Mouse (Mus musculus) hindbrain, embryonic 15.5 days (tissue): ENCODE measurements at regions not wholly inside any gene's neighbourhood (a gene's known extent, or its start where the extent isn't known, plus 50 kb on each side); places are given as distances from the start of the nearest gene placed in this dataset.

Experiments
- ATAC-seq: fragments of 200-750 bp; cut with Nextera tagmentation; 2 replicates; pipeline ENCODE4 v1.8.0; 2017; ENCODE audit warnings: low read depth, moderate number of reproducible peaks, moderate TSS enrichment; ENCODE audit not compliant: low FRiP score
- H3K27ac ChIP-seq: fragments of 300-500 bp; sonication (generic); replicated peaks from 2 replicates; pipeline ENCODE4 v1.5.1; 2015; ENCODE audit warnings: mild to moderate bottlenecking, inconsistent platforms
- H3K27me3 ChIP-seq: fragments of 300-500 bp; sonication (generic); 2 replicates; pipeline ENCODE4 v1.6.1; 2015; ENCODE audit warnings: control low read depth, inconsistent platforms
- H3K36me3 ChIP-seq: fragments of 300-500 bp; sonication (generic); 2 replicates; pipeline ENCODE4 v1.6.1; 2015; ENCODE audit warnings: control low read depth, inconsistent platforms
- H3K4me1 ChIP-seq: fragments of 300-500 bp; sonication (generic); replicated peaks from 2 replicates; pipeline ENCODE4 v1.6.1; 2015; ENCODE audit warnings: control low read depth, inconsistent platforms
- H3K4me2 ChIP-seq: fragments of 300-500 bp; sonication (generic); 2 replicates; pipeline ENCODE4 v1.6.1; 2015; ENCODE audit warnings: moderate library complexity, mild to moderate bottlenecking, inconsistent platforms
- H3K4me3 ChIP-seq: fragments of 300-500 bp; sonication (generic); 2 replicates; pipeline ENCODE4 v1.5.1; 2015; ENCODE audit warnings: mild to moderate bottlenecking, inconsistent platforms
- H3K9ac ChIP-seq: fragments of 300-500 bp; sonication (generic); 2 replicates; pipeline ENCODE4 v1.6.1; 2015; ENCODE audit warnings: inconsistent platforms
- H3K9me3 ChIP-seq: fragments of 300-500 bp; sonication (generic); 2 replicates; pipeline ENCODE4 v1.6.1; 2016; ENCODE audit warnings: control low read depth, inconsistent platforms
- whole genome bisulfite sequencing: fragments of 180-500 bp; shearing (Covaris S2); methylation state at CpG from one replicate; pipeline ENCODE4 v1.1.7; 2015; 5-methylcytosine and 5-hydroxymethylcytosine counted together

DNA sequence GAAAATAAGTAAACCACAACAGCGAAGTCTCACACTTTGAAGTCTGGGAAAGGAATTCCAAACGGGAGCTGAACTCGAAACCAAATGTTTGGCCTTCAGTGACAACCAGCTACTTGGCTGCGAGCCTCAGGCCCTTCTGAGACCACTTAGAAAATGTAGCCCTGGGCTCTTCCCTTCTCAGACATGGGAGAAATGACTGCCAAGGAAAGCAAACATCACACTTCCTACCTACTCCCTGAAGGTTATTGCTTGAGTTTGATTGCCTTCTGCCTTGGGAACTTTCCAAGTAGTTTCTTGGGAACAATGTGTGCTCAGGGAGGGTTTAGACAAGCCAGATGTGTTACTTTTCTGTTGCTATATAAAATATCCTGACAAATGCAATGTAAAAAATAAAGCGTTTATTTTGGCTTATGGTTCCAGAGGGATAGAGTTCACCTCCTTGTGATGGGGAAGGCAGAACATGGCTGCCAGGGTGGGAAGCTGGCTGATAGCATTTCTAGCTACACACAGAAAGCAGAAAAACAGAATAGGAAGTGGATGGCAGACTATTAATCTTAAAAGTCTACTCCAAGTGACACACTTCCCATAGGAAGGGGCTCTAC lies 194.8 kb upstream of the Rack1 start:
- WGBS: 74% methylated on average over 5 of the region's 5 CpGs
- no peaks in the 10 kb centered on the region for H3K9me3 ChIP-seq
- no peak for ATAC-seq

DNA sequence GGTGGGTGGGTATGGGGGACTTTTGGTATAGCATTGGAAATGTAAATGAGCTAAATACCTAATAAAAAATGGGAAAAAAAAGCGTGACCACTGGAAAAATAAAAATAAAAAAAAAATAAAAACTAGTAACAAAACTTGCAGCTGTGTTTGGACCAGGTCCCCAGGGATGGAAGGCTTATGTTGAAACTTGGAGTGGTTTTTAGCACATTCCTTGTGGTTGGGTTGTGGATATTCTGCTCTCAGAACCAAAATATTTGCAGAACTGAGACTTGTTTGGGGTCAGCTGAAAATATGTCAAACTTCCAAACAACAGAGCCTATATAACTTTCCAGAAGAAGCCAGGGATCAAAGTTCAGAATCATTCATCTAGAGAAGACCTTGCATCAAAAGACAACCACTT lies 199.0 kb upstream of the Rack1 start:
- H3K9ac ChIP-seq: no peak overlapping the region
- H3K4me3 ChIP-seq: no peak overlapping the region
- H3K4me1 ChIP-seq: no peaks in the 10 kb centered on the region
- H3K4me2 ChIP-seq: no peak overlapping the region
- no peaks in the 10 kb centered on the region for H3K27me3 ChIP-seq
- H3K36me3 ChIP-seq: no peaks in the 10 kb centered on the region
- no peak overlapping the region for H3K27ac ChIP-seq
- WGBS: 93% methylated on average over 1 of the region's 1 CpGs
- no peak for ATAC-seq
- H3K9me3 ChIP-seq: no peaks in the 10 kb centered on the region

More for the DNA sequence above, 194.8 kb upstream of the Rack1 start:
- Histone ChIP-seq H3K36me3 (no peaks in the 10 kb centered on the region), H3K9ac (no peak overlapping the region), H3K27me3 (no peaks in the 10 kb centered on the region), H3K4me2 (no peak overlapping the region), H3K27ac (no peak overlapping the region), H3K4me3 (no peak overlapping the region), H3K4me1 (no peaks in the 10 kb centered on the region)

DNA sequence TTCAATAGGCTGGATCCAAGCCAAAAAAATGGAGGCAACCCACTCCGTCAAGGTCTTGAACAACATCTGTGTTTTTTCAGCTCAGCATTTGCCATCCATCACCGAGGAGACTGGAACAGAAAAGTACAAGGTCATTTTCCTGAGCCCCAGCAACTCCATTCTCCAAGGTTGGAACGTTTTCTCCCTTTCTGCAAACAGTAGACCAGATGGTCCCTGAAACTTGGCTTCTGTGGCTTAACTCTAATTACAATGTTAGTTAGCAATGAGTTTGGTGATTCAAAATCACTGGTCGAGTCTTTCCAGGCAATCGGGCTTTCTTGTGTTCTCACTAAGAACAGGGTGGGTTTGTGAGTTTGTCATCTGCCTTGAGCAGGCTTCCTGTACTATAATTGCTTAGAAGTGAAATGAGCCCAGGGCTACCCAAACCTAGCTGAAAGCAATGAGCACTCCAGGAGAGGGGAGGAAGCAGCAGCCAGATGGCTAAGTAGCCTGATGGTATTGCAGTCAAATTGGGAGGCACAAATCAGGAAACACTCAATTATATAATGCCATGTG lies 200.5 kb upstream of the Rack1 start:
- H3K27ac ChIP-seq: peak overlapping the region; percentile 42

DNA sequence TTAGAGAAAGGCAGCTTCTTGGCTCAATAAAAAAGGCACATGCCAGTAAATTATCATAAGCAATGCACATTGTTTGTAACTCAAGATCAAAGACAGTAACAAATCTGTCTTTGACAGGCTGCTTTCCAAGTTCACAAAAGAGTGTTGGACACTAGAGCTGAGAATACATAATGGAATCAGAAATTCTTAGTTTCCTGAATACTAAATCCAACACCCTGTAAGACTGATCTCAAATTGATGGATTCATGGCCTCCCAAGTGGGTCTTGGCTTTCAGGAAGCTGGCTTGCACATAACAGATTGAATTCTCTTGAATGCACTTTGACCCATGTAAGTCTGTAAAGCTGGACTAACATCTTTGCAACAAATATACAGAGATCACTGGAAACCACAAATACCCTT lies 201.1 kb upstream of the Rack1 start:
- H3K9ac ChIP-seq: no peak overlapping the region
- no peaks in the 10 kb centered on the region for H3K4me1 ChIP-seq
- H3K4me2 ChIP-seq: no peak overlapping the region
- H3K36me3 ChIP-seq: no peaks in the 10 kb centered on the region
- H3K27me3 ChIP-seq: no peaks in the 10 kb centered on the region
- ATAC-seq: no peak
- H3K27ac ChIP-seq: peak overlapping the region; percentile 42; the same call in 1 of the 2 replicates
- no peak overlapping the region for H3K4me3 ChIP-seq
- no peaks in the 10 kb centered on the region for H3K9me3 ChIP-seq

More for the DNA sequence above, 200.5 kb upstream of the Rack1 start:
- Histone ChIP-seq H3K4me2 (no peak overlapping the region), H3K9ac (no peak overlapping the region), H3K27me3 (no peaks in the 10 kb centered on the region), H3K4me3 (no peak overlapping the region), H3K4me1 (no peaks in the 10 kb centered on the region), H3K9me3 (no peaks in the 10 kb centered on the region), H3K36me3 (no peaks in the 10 kb centered on the region)
- ATAC-seq: peak; percentile 80
- WGBS: 60% methylated on average over 5 of the region's 5 CpGs

DNA sequence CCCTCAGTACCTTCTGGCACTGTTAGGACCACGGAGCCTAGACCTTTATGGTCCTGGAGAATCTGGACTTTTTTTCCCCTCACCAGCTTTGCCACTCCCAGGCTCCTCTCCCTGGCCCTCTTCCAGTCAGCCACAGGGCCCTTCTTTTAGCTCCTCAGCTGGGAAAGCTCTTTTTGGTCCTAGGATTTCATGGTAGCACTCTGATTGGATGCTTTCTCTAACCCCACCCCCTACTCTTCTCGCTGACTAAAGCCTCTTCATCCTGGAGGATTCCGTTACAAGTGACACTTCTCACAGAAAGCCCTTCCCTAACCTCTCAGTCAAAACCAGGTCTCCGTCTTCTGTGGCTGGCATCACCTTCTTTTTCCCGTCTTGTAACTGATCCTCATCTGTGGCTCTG lies 205.7 kb upstream of the Rack1 start:
- Histone ChIP-seq H3K9me3 (no peaks in the 10 kb centered on the region), H3K9ac (no peak overlapping the region), H3K4me1 (no peaks in the 10 kb centered on the region), H3K36me3 (no peaks in the 10 kb centered on the region), H3K4me2 (no peak overlapping the region), H3K4me3 (no peak overlapping the region), H3K27ac (no peak overlapping the region), H3K27me3 (no peaks in the 10 kb centered on the region)
- no peak for ATAC-seq
- WGBS: 30% methylated on average over 5 of the region's 5 CpGs

DNA sequence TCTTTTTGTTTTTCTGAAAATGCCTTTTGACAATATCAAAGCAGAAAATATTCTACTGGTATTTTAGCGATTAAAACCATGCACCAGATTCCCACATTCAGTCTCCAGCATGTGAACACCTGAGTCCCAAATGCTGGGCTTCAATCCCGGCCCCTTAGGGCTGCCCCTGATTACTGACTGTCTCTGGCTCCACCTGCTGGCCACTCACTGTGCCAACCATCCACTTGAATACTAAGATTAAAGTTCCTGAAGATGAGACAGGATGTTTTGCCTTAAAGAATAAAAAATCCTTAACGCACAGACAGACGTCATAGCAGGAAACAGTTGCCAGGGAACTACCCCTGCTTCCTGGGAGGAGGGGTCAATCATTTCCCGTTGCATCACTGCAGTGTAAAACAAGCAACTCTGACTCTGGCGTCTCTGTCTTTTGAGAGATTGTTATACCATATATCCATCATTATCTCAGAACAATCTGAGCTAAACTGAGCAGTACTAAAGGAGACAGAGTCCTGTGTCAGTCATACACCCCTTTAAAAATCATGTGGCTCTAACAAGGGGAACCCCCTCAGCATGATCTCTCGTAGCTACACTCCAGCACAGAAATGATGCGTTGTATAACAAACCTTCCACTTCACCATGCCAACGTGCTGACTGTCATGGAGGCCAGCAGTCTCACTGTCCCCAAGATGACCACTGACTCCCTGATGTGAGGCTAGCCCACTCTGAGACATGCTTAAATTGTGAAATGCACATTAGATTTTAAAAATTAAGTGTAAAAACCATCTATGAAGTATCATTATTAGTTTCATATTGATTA lies 211.1 kb upstream of the Rack1 start:
- Histone ChIP-seq H3K4me3 (no peak overlapping the region), H3K9ac (no peak overlapping the region), H3K9me3 (no peaks in the 10 kb centered on the region), H3K27ac (no peak overlapping the region), H3K27me3 (no peaks in the 10 kb centered on the region), H3K36me3 (no peaks in the 10 kb centered on the region), H3K4me2 (no peak overlapping the region), H3K4me1 (no peaks in the 10 kb centered on the region)
- 30% methylated on average over 9 of the region's 9 CpGs for WGBS
- peak; percentile 69; the same call in 1 of the 2 replicates for ATAC-seq

DNA sequence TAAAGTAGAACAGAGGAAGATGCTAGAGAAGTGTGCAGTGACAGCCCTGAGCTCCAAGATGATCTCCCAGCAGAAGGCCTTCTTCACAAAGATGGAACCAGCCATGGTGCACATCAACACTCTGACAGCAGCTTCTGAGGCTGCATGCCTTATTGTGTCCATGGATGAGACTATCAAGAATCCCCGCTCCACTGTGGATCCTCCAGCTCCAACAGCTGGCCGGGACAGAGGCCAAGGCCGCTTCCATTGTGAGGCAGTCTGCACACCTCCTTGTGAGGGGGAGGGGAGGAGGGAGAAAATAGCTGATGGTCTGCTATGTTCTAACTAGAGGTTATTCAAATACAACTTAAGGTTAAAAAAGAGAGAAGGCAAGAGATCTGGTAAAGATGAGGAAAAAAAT lies 231.4 kb upstream of the Rack1 start:
- Histone ChIP-seq H3K9me3 (no peaks in the 10 kb centered on the region), H3K9ac (no peak overlapping the region), H3K4me2 (no peak overlapping the region), H3K27me3 (no peaks in the 10 kb centered on the region), H3K4me1 (no peaks in the 10 kb centered on the region), H3K4me3 (no peak overlapping the region), H3K36me3 (no peaks in the 10 kb centered on the region), H3K27ac (no peak overlapping the region)
- ATAC-seq: no peak
- WGBS: 86% methylated on average over 3 of the region's 3 CpGs

DNA sequence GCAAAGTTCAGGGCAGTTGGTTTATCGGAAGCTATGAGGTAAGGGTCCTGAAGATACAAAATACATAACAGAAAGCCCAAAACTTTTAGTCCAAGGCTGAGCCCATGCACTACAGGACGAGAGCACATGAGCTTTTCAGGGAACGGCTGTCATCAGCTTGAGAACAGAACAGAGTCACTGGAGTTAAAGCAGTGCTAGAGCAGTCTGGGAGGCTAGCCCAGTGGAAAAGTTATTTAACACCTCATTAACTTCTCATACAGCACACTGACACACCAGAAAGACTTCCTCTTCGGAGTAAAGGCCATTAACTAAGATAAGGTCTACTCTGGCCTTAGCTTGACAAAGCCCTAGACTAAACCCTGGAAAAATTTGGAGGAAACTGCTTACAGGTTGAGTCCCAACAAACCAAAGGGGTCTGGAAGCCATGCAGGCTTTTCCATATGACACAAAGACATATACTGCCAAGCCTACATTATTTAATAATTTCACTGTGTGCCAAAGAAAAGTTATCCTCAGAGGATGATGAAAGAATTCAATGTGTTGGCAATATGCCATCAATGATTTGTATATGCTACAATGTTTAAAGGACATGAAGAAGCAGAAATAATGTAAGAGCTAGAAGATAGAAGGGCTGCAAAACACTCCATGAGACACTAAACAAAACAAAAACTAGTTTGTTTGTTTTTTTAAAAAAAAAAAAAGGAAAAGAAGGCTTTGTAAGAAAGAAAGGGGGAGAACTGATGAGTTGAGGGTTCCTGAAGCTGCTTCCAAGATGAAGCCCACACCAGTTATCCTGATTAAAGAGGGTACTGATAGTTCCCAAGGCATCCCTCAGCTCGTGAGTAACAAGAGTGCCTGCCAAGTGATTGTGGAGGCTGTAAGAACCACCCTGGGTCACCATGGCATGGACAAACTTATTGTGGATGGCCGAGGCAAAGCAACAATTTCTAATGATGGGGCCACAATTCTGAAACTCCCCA lies 232.3 kb upstream of the Rack1 start:
- no peak overlapping the region for H3K9ac ChIP-seq
- no peaks in the 10 kb centered on the region for H3K27me3 ChIP-seq
- H3K27ac ChIP-seq: no peak overlapping the region
- 61% methylated on average over 6 of the region's 6 CpGs for WGBS
- H3K9me3 ChIP-seq: no peaks in the 10 kb centered on the region
- no peak for ATAC-seq
- no peaks in the 10 kb centered on the region for H3K36me3 ChIP-seq
- H3K4me2 ChIP-seq: no peak overlapping the region
- no peaks in the 10 kb centered on the region for H3K4me1 ChIP-seq
- no peak overlapping the region for H3K4me3 ChIP-seq

DNA sequence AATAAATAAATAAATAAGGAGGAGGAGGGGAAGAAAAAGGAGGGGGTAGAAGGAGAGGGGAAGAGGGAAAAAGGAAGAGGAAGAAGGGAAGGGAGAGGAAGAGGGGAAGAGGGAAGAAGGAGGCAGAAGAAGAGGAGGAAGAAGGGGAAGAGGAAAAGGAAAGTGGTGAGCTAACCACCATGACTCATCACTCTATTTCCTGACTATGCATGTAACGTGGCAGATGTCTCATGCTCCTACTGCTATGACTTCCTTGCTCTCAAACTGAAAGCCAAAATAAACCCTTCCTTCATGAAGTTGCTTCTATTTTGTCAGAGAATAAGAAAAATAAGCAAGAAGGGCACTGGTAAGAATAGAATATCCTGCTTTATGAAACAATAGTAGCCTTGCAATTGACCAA lies 242.1 kb upstream of the Rack1 start:
- no peaks in the 10 kb centered on the region for H3K36me3 ChIP-seq
- no peak overlapping the region for H3K9ac ChIP-seq
- no peak overlapping the region for H3K27ac ChIP-seq
- WGBS: 84% methylated on average over 1 of the region's 1 CpGs
- H3K9me3 ChIP-seq: no peaks in the 10 kb centered on the region
- no peaks in the 10 kb centered on the region for H3K27me3 ChIP-seq
- no peak overlapping the region for H3K4me2 ChIP-seq
- no peak for ATAC-seq
- no peak overlapping the region for H3K4me3 ChIP-seq
- H3K4me1 ChIP-seq: no peaks in the 10 kb centered on the region

DNA sequence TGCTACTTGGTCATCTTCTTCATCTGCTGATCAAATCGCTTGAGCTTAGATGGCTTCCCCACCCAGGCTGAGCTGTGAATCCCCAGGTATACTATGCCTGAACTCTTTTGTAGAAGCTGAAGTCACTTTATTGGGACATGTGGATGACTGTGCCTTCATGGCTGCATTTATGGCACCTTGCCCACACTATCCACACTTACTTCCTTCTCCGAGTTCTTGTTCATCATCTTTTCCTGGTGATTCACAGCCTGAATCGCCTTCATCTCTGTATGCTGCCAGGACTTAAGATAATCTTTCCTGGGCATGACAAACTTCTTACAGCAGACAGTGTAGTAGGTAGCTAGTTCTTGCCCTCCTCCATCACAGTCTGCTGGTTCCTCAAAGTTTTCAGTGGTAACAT lies 248.1 kb upstream of the Rack1 start:
- 94% methylated on average over 3 of the region's 3 CpGs for WGBS
- Histone ChIP-seq H3K9ac (no peak overlapping the region), H3K4me2 (no peak overlapping the region), H3K9me3 (no peaks in the 10 kb centered on the region), H3K36me3 (no peaks in the 10 kb centered on the region), H3K4me1 (no peaks in the 10 kb centered on the region), H3K27ac (no peak overlapping the region), H3K27me3 (no peaks in the 10 kb centered on the region), H3K4me3 (no peak overlapping the region)
- ATAC-seq: no peak

DNA sequence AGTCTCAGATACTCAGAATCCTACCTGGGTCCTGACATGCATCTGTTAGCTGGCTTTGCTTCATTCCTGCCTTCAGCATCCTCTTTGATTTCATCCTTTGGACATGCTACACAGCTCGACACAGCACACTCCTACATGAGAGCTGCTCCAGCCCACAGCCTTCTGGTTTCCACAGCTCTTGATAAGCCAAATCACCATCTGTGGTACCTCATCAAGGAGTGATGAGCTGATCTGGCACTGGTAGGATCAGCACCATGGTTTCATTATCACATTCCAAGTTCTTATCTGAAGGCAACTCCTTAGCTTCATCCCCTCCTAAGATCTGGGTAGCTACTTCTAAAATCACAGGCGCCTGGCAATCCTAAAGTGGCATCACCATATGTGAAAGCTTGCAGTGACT lies 248.9 kb upstream of the Rack1 start:
- Histone ChIP-seq H3K4me2 (no peak overlapping the region), H3K27me3 (no peaks in the 10 kb centered on the region), H3K9me3 (no peaks in the 10 kb centered on the region), H3K4me3 (no peak overlapping the region), H3K9ac (no peak overlapping the region), H3K36me3 (no peaks in the 10 kb centered on the region), H3K4me1 (no peaks in the 10 kb centered on the region), H3K27ac (no peak overlapping the region)
- WGBS: 92% methylated on average over 2 of the region's 2 CpGs
- no peak for ATAC-seq

DNA sequence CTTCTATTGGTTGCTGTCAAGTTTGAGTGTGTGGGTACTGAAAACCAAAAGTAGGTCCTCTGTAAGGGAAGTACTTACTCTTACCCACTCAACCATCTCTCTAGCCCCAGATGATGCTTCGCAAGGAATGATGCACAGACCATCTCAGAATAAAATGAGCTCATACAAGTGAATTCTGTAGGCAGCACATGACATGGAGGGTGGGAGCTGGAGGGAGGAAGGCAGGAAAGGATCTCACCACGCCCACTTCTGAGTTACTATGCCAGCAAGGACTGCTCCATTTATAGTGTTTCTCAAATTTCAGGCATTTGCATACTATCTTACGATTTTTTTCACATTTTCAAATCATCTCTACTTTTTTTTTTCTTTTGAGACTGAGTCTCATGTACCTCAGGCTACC lies 273.8 kb upstream of the Rack1 start:
- Histone ChIP-seq H3K9ac (no peak overlapping the region), H3K27ac (no peak overlapping the region), H3K27me3 (no peaks in the 10 kb centered on the region), H3K9me3 (no peaks in the 10 kb centered on the region), H3K36me3 (no peaks in the 10 kb centered on the region), H3K4me1 (no peaks in the 10 kb centered on the region), H3K4me2 (no peak overlapping the region), H3K4me3 (no peak overlapping the region)
- ATAC-seq: no peak
- WGBS: 80% methylated on average over 3 of the region's 3 CpGs
